Mouse (Mus musculus) liver, adult 2 months (tissue): ENCODE data around the gene Nup210.

Experiments
- CTCF ChIP-seq: fragments of 200-500 bp; IDR thresholded peaks from 2 replicates; pipeline ENCODE4 v1.5.1; 2011; ENCODE audit warnings: low read depth, low read length, control low read depth
- POLR2A ChIP-seq: fragments of 200-500 bp; IDR thresholded peaks from 2 replicates; pipeline ENCODE4 v1.6.1; 2011; ENCODE audit warnings: low read length, control low read depth; ENCODE audit not compliant: insufficient read depth; ENCODE audit errors: extremely low read depth

DNA sequence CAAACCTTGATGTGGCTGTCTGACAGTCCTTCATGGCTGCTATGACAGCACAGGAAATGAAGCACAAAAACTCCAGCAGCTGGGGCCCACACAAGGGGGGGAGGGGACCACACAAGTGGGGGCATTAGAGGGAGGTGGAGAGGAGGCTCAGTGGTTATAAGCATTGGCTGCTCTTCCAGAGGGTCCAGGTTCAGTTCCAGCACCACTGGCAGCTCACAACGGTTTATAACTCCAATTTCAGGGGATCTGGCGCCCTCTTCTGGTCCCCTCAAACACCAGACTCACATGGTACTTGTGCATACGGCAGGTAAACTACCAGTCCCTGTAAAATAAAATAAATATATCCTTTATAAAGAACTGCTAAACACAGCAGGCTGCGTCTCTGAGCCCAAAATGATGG lies 12.4 kb upstream of the Nup210 start:
- no peak for TF ChIP-seq POLR2A
- peak; percentile 36; the same call in 1 of the 2 replicates for TF ChIP-seq CTCF
